Mouse (Mus musculus): ENCODE results near the gene Slc25a24.

Slc25a24 gene

DNA sequence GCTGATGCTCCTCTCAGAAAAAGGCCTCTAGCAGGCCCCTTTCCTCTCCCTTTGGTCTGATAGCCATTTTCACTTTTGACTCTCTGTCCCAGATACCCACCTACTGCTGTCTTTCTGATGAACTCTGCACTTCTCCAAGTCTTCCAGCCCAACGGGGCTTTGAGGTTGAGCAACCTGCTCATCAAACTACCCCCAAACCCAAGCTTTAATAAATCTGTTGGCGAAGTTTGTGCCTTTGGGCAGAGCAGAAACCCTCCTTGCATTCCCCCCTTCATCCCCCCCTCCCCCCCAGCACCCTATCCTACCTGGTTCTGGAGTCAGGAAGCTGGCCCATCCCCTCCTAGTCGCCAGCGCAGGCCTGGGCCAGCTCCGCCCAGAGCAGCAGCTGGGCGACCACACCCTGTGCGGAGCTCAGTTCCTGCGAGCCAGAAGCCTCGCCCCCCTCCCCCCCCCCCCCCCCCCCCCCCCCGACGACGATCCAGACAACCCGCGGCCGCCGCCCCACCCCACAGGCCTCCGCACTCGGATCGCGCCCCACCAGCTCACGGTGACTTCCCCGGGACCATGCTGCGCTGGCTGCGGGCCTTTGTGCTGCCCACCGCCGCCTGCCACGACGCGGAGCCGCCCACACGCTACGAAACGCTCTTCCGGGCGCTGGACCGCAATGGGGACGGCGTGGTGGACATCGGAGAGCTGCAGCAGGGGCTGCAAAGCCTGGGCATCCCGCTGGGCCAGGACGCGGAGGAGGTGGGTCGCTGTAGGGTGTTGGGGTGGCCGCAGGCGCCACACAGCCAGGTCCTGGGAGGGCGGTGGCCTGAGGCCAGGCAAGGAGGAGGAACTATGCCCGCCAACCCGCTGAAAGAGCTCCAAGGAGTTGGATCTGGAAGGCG, at the start of gene Slc25a24:
TSS of gene Slc25a24 (plus strand) at position 509 of the 890 bp plus-strand sequence.
- DNase-seq (ENCODE audit: low spot score): peak; percentile 76

DNA sequence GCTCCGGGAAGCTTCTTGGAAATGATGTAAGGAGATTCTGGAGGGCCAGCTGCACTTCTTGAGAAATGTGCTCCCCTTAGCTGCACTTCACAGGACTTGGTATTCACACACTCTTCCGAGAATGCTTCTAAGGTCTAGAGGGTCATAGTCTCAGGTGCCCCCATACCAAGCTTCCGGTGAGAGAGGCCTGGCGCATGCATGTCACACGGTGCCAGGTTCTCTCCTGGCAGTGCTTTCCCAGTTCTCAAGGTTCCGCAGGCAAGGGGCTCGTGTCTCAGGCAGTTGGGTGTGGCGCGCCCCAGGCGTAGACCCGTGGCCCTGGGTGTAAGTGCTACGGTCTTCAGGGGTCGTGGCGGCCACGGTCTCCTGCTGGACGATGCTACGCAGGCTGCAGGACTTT, 42.8 kb upstream of the Slc25a24 start, which contains the start of gene Slc25a54:
TSS of gene Slc25a54 (plus strand) at position 301 of the 400 bp plus-strand sequence.
- DNase-seq (ENCODE audit: low spot score): no peak

DNA sequence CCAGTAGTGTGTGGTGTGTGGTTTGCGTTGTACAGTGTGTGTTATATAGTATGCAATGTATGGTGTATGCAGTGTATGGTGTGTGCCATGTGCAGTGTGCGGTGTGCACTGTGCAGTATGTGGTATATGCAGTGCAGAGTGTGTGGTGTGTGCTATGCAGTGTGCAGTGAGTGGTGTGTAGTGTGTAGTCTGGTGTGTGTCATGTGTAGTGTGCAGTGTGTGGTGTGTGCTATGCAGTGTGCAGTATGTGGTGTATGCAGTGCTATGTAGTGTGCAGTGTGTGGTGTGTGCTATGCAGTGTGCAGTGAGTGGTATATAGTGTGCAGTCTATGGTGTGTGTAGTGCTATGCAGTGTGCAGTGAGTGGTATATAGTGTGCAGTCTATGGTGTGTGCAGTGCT, 38.5 kb upstream of the Slc25a24 start:
- no peak for DNase-seq (ENCODE audit: low spot score)

DNA sequence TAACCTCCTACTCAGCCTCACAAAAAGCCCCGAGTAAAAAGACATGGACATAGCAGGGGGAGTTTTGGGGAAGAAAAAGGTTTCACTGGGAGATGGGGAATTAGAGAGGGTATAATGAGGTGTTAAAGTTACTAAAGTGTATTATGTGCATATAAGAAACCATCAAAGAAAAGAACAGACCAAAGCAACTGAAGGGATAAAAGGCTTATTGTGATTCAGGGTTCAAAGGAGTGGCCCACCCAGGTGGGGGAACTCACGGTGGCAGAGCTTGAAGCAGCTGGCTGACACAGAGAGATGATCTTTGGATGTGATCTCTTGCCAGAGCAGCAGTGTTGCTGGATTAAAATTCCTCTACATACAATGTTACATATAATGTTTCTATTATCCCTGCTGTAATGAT, 34.5 kb upstream of the Slc25a24 start:
- DNase-seq (ENCODE audit: low spot score): no peak

DNA sequence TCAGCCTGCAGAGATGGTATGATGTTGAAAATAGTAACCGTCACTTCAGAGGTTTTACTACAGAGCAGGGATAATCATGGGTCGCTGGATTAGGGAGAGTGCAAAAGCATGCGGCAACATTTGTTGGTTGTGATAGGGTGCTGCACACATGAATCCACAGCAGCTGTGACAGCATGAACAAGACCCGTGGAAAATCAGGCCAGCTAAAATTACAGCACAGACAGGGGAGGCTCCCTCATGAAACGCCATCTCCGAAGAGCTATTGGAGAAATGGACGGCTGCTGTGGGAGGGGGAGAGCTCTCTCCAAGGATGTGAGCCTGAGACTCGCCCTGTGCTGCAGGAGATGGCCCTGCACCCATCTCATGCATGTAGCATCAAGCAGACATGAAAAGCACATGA, 18.2 kb upstream of the Slc25a24 start:
- no peak for DNase-seq (ENCODE audit: low spot score)

DNA sequence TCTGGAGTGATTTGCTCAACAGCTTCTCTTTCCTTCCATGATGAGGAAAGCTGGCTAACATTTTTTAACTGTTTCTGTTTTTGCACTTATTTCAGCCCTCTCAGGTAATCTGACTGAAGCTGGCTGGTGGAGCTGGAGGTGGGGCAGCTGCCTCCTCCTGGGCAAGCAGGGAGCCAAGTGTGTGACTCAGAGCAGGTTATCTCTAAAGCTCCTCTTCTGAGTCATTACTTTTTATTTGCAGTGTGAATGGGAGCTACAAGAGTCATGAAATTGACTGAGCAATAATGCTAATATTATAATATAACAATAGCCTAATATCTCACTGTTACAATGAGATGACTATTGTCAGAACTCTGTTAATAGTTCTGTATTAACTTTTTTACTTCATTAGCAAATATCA, 5.8 kb upstream of the Slc25a24 start:
- no peak for DNase-seq (ENCODE audit: low spot score)

DNA sequence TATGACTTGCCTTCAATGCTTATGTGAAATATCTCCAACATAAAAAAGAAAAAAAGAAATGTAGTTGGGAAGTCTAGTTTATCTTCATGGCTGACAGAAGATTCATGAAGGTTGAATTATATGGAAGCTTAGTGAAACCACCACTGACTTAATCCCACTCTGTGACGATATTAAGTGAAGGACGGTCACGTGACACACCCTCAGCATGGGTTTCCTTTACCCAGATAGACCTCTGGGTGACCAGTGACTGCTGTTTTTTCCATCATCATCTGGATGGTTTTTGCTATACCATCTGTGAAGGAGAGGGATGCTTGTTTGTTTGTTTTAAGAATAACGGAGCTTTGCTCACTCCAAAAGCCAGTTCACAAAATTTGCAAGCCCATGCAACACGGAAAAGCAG, 3.4 kb upstream of the Slc25a24 start:
- DNase-seq (ENCODE audit: low spot score): no peak

DNA sequence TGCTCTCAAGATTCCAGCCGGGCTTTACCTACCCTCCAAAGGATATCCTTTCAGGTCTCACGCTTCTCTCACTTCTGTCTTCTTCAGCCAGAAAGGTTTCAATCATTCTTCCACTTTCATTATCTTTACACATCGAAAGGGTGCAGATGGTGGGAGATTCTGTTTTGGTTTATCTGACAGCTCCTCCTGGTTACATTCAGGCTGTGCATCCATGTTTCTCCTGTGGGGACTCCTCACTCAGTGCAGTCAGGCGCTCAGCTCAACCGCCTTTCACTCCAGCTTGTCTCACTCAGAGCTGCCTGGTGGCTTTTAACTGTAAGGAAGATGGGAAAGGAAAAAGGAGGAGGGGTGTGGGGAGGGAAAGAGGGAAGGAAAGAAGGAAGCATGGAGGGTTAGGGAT, 3.0 kb upstream of the Slc25a24 start:
- no peak for DNase-seq (ENCODE audit: low spot score)

DNA sequence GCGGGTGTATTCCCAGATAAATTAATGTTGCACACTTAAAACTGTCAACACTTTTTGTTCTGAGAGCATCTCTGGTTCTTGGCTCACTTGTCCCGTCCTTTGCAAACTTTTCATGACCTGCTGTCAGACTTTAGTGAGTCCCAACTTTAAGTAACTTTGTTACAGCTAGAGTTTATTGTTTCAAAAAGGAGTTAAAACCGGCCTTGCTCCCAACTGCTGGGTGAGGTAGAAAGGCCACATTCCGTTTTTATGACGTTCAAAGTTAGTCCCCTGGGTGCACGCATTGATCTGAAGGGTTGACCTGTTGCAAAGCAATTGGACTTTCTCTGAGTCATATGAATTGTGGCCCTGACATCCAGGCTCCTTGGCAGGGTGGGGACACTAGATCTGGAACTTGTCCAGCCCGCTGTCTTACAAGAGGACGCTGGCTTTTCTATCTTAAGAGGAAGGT, 607 bp downstream of the Slc25a24 start:
- peak; percentile 30 for DNase-seq (ENCODE audit: low spot score)

DNA sequence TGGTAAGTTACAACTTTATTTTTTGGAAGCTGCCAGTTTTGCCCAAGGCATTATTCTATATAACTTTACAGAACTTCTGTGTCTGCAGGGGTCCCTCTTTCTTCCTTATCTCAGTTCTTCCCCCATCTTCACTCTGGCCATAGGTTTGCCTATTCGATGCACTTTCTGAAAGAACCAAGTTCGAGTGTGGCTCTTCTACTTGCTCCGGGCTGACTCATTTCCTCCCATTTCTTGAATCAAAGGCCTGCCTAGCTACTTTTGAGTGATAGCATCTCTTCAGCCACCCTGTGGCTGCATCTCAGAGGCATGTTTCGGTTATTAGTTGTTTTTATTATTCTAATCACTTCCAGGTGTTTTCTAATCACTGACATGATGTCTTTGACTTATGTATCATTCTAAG, 1.1 kb downstream of the Slc25a24 start:
- no peak for DNase-seq (ENCODE audit: low spot score)

DNA sequence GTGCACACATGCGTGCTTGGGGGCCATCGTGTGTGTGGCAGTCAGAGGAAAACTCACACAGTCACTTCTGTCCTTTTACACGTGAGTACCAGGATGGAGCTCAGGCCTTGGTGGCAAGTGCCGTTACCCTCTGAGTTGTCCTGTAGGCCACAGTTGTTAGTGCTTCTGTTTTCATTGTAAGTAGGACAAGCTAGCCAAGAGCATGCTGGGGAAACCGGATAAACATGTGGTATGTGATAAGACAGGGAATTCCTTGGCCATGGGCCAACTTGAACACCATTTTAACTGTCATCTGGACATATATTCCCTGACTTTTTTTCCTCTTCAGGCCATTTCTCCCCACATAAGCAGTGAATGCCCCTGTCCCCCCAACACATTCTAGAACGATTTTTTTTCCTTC, 2.6 kb downstream of the Slc25a24 start:
- DNase-seq (ENCODE audit: low spot score): no peak

DNA sequence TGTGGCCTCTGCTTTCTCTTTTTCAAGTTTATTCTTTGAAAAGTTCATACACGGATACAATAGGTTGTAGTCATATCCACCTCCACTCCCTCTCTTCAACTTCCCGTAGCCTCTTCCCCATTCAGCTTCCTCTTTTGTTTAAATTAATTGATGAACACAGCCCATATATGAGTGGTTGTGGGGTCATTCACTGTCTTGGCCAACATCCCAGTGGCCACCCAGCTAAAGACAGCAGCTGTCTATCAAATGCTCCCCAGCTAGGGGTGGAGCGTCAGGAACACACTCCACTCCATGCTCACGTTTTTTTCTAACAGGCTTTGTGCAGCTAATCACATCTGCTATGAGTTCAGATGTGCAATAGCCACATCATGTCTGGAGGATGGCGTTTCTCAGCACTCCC, 6.8 kb downstream of the Slc25a24 start:
- DNase-seq (ENCODE audit: low spot score): no peak

DNA sequence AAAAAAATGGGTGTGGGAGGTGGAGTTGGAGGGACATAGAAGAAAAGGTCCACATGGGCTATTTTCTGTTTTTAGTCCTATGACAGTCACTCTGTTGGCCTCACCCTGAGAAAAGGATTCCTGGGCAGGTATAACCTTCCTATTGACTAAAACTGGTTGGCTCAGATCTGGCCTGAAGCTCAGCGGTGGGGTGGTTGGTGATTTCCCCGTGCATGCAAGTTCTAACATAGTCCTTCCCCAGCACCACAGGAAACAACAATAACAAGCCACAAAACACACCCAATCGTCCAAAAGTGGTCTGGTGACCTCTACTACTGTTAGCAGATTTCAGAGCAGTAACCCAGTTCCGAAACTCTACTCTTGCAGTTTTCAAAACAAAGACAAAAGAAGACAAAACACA, 10.0 kb downstream of the Slc25a24 start:
- no peak for DNase-seq (ENCODE audit: low spot score)

DNA sequence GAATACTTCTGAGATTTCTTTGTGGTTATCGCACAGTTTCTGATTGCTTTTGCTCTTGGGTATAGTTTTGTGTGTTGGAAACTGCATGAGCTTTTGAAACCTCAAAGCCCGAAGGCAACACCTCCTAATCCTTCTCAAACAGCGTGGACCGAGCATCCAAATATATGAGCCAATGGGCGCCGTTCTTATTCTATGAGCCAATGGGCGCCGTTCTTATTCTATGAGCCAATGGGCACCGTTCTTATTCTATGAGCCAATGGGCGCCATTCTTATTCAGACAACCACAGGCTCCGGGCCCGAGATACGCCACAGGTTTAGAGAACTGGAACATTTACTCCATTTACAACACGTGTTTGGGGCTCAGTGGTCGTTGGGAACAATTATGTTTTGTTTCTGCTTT, 11.1 kb downstream of the Slc25a24 start:
- no peak for DNase-seq (ENCODE audit: low spot score)

DNA sequence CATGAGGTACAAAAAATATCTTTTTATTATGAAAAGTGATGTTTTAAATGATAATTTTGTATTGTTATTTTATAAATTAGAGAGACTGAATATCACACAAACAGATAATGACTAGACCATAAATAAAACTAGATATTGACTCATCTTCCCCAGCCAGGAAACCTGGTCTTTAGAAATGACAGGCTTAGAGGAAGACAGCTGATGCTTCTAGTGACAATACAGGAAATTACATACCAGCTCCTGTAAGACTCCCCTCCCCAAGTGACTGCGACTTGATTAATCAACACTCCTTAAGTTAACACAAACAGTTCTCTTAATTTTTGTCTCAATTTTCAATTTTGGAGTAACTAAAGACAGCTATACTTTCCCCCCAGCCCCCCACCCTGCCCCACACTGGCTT, 12.4 kb downstream of the Slc25a24 start:
- DNase-seq (ENCODE audit: low spot score): no peak

DNA sequence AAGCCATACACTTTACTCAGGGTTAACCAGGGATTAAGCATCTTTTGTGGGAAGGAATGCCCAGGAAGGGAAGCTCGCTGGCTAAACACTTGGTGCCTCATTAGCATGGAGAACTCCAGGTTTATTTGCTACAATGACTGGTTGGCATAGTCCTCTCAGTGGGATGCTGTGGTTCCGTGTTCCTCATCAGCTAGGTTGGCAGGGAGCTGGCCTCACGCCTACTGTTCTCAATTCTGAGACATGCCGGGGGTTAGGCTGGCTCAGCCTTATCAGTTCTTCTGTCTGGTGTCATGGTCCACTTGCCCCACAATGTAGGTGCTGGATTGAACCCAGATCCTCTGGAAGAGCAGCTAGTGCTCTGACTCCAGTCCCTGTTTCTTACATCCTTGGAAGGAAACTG, 29.6 kb downstream of the Slc25a24 start:
- no peak for DNase-seq (ENCODE audit: low spot score)

DNA sequence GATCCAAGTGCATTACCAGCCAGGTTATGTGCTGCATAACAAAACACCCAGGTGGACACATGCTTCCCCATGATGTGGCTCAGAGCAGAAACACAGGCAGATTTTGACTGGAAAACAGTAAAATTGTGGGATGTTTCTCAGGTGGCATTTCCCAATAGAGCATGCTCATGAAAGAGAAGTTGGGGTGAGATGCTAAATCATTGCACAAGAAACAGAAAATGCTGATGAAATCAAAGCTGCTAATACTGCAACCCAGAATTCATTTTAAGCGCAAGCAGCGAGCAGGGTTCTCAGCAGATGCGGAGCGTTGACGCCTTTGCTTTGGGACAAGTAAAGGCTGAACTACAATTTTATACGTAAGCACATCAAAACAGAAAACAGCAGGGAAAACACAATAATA, 30.5 kb downstream of the Slc25a24 start:
- no peak for DNase-seq (ENCODE audit: low spot score)

DNA sequence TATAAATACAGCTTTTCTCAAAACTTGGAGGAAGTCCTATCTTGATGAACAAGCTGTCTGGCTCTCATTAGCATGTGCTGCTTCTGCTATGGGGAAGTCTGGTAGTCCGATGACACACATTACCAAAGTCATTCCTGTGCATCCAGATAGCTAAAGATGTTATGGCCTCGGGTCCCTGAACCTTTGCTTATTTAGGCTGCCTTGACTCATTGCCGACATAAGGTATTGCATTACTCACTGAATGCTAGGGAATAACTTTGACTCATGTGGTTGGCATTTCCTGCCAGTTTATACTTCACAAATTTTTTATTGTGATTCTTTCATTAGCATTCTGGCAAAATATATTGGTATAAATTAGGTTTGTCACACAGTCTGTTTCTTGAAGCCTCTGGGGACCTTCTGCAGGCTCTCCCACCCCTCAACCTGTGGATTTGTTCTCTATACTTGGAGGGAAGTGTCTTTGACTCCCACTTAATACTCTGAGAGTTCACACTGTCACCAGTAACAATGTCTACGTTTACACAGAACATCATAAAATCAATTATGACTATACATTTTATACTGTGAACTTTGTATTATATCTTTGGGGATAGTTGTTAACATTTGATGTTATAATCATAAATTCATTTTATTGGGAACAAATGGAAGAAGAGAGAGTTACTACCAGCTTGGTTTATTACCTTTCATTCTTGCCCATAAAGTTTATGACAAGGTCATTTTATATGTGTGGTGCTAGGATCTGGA, 33.1 kb downstream of the Slc25a24 start:
- DNase-seq (ENCODE audit: low spot score): no peak

DNA sequence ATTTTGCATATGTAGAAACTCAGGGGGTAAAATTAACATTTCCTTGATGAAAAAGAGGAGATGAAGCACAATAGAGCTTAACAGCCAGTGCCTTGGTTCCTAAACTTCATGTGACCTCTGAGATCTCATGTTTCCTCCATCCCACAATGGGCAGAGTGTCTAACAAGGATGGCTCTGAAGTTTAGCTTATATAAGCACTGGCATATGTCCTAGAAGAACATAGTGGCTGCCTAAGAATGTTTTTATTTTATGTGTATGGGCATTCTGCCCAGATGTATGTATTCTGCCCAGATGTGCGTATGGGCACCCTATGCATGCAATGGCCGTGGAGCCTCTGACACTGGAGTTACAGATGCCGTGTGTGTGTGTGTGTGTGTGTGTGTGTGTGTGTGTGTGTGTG, 34.5 kb downstream of the Slc25a24 start:
- no peak for DNase-seq (ENCODE audit: low spot score)

DNA sequence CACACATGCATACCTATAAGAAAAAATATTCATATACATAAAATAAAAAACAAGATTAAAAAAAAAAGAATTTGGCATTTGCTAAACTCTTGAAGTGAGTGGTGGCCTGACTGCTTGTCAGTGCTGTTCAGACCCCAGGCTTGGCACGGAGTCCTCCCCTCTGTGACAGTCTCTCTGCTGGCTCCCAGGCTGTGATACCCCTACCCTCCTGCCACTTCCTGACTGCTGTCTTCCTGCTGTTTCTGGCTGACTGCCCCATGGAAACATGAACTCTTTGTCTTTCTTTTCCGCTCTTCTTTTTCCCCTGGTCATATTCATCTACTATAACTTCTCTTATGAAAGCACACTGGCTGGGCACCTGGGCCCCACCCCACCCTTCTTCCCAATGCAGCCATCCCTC, 41.1 kb downstream of the Slc25a24 start:
- no peak for DNase-seq (ENCODE audit: low spot score)

DNA sequence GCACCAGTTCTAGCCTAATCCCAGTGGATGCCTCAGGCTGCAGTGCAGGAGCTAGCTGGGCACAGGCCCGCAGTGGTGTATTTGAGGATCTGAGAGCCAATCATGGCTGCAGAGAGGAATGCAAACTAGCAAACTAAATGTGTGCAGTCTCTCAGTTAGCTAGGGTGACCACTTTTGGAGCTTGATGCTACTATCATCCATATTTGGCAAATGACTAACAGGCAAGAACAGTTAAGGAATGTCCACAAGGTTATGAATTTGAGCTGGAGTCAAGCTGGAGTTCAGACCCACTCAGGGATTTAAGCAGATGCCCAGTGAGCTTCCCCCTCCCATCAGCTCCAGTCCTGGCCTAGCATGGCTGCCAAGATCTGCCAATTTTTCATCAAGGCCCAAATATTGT, 41.7 kb downstream of the Slc25a24 start:
- DNase-seq (ENCODE audit: low spot score): no peak

DNA sequence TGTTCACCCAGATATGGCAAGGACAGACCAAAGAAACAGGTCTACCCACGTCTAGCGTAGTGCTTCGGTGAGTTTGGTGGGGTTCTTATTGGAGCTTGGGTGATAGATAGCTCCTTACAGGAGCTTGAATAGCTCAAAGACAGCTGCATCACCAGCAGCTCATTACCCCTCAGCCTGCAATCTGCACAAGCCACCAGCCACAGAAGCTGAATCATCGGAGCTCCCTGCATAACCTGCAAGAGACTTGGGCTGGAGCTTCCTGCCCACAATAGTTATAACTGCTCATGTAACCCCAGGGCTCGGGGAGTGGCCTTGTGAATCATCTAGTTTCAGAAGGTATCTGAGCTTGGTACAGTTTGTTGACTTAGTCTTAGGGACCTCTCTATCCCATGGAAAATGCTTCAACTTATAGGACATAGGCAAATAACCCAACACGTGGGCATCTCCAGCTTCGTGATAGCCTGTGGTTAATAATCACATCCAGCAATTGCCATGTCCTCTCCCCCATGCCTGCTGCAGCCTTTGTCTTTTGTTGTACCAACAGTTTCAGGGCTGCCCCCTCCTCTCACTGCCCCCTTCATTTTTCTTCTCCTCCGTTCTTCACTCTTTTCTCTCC, 42.4 kb downstream of the Slc25a24 start:
- no peak for DNase-seq (ENCODE audit: low spot score)

DNA sequence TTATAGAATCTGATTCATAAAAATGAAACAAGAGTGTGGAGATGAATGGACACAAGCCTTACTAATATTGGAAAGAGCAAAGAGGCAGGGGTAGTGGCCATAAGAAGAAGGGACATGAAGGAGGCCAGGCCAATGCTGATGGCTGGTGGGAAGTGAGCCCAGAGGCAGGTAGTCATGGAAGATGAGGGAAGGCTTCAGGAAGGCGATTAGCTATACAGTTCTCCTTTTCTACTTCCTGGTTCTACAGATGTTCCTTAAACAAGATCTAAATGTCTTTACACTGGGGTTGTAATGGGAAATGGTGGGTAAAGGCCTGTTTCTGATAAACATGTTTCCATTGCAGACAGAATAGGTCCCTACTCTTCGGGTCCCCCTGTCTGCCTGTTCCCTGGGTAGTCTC, 46.2 kb downstream of the Slc25a24 start:
- no peak for DNase-seq (ENCODE audit: low spot score)

Measured in yolk sac, embryonic 10.5 days (tissue).